Mouse (Mus musculus) heart, embryonic 12.5 days (tissue): ENCODE measurements around the gene Krt17. TPM values are rescaled to one million over a fixed set of nuclear protein-coding genes. Genes with fewer than 3 reads are reported as not detected.

Experiments
- ATAC-seq: fragments of 200-750 bp; cut with Nextera tagmentation; 2 replicates; pipeline ENCODE4 v1.8.0; 2017; ENCODE audit warnings: moderate TSS enrichment, moderate library complexity; ENCODE audit not compliant: insufficient number of reproducible peaks, low FRiP score
- H3K27ac ChIP-seq: fragments of 300-500 bp; sonication (generic); 2 replicates; pipeline ENCODE4 v1.5.1; 2016; ENCODE audit warnings: mild to moderate bottlenecking, moderate library complexity; ENCODE audit not compliant: poor library complexity, severe bottlenecking
- H3K27me3 ChIP-seq: fragments of 300-500 bp; sonication (generic); replicated peaks from 2 replicates; pipeline ENCODE4 v1.6.1; 2016; ENCODE audit warnings: mild to moderate bottlenecking, moderate library complexity
- H3K36me3 ChIP-seq: fragments of 300-500 bp; sonication (generic); 2 replicates; pipeline ENCODE4 v1.6.1; 2016; ENCODE audit warnings: mild to moderate bottlenecking, moderate library complexity
- H3K4me1 ChIP-seq: fragments of 300-500 bp; sonication (generic); replicated peaks from 2 replicates; pipeline ENCODE4 v1.6.1; 2016; ENCODE audit warnings: mild to moderate bottlenecking
- H3K4me2 ChIP-seq: fragments of 300-500 bp; sonication (generic); 2 replicates; pipeline ENCODE4 v1.6.1; 2016; ENCODE audit warnings: mild to moderate bottlenecking, moderate library complexity
- H3K4me3 ChIP-seq: fragments of 300-500 bp; sonication (generic); 2 replicates; pipeline ENCODE4 v1.5.1; 2016; ENCODE audit warnings: mild to moderate bottlenecking
- H3K9ac ChIP-seq: fragments of 300-500 bp; sonication (generic); 2 replicates; pipeline ENCODE4 v1.6.1; 2016; ENCODE audit warnings: mild to moderate bottlenecking, moderate library complexity
- H3K9me3 ChIP-seq: fragments of 300-500 bp; sonication (generic); replicated peaks from 2 replicates; pipeline ENCODE4 v1.6.1; 2016; ENCODE audit warnings: mild to moderate bottlenecking, moderate library complexity
- WGBS: fragments of 180-500 bp; shearing (Covaris S2); methylation state at CpG from one replicate; pipeline ENCODE4 v1.1.7; 2016; 5-methylcytosine and 5-hydroxymethylcytosine counted together
- polyA plus RNA-seq: library from polyadenylated mRNA; unstranded; fragments of >200 nt; fragmentation: Nextera tagmentation; extraction: Ambion mirVana; gene quantifications from 2 replicates; pipeline ENCODE4 v1.2.1, GENCODE M21; 2016

The Krt17 gene
- polyA plus RNA-seq, 1 experiment from 2014 or later = 1.3 TPM

DNA sequence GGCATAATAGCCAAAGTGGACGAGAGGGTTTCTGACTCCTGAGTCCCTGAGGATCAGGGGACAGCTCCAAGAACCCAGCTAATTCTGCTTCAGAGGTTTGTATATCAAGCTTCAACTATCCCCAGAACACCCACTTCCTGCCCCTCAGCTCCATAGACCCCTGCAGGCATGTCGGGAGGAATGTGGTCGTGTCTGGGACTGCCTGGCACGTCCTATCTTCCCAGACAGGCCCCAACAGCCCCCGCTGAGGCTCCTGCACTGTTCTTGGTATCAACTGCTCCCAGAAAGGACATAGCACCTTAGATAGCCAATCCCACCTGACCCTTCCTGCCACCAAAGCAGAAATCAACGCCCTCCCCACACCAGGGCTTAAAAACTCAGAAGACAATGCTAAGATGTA is 52.3 kb downstream of the Krt17 start:
- 22% methylated on average over 6 of the region's 6 CpGs for WGBS
- no peak for ATAC-seq
- Histone ChIP-seq H3K9ac (no peak overlapping the region), H3K27ac (no peak overlapping the region), H3K4me1 (no peaks in the 10 kb centered on the region), H3K36me3 (no peaks in the 10 kb centered on the region), H3K4me3 (no peak overlapping the region), H3K27me3 (0 out of 2 replicates have a peak, but pooled peaks cover 6% of the 10 kb centered on the region), H3K4me2 (no peak overlapping the region), H3K9me3 (no peaks in the 10 kb centered on the region)

DNA sequence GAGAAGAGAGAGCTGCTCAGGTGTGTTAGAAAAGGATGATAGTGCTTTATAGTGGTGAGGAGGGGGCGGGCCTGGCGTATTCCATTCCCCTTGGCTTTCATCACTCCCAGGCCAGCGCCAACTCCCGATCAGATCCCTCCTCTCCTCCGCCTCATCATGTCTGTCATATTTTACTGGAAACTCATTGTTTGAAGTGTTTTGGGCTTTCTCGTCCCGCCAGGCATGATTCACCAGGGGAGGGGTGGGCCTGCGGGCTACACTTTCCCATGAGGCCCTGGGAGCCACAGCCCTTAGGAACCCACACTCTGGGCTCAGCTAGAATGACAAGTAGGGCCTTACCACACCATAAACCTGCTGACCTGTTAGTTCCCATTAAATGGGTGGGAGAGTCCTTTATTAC is 53.3 kb downstream of the Krt17 start, which contains the start of gene Krt14:
Gene Krt14 (minus strand): TSS at position 51 of the 400 bp plus-strand sequence.
- no peak within 1 kb of the TSS for H3K27ac ChIP-seq

More for the DNA sequence above, 53.3 kb downstream of the Krt17 start, which contains the start of gene Krt14:
- Histone ChIP-seq H3K36me3 (no peaks in the 10 kb centered on the region), H3K9ac (no peak within 1 kb of the TSS), H3K4me2 (no peak within 1 kb of the TSS), H3K4me3 (no peak within 1 kb of the TSS), H3K27me3 (0 out of 2 replicates have a peak, but pooled peaks cover 11% of the 10 kb centered on the region), H3K9me3 (no peaks in the 10 kb centered on the region), H3K4me1 (no peaks in the 10 kb centered on the region)
- no peak for ATAC-seq
- 81% methylated on average over 8 of the region's 8 CpGs for WGBS

Other genes starting within 250 kb of the Krt17 start
- gene Krt33a, start 244.8 kb downstream of the Krt17 start, polyA plus RNA-seq = not detected in 2 replicates
- not detected in 2 replicates for gene Krt33b, start 231.2 kb downstream of the Krt17 start, polyA plus RNA-seq
- not detected in 2 replicates for gene Krt34, start 219.5 kb downstream of the Krt17 start, polyA plus RNA-seq
- not detected in 2 replicates for gene Krt31, start 210.5 kb downstream of the Krt17 start, polyA plus RNA-seq
- not detected in 2 replicates for gene Krt32, start 172.8 kb downstream of the Krt17 start, polyA plus RNA-seq
- gene Krt35, start 164.8 kb downstream of the Krt17 start, polyA plus RNA-seq = not detected in 2 replicates
- not detected in 2 replicates for gene Krt36, start 155.4 kb downstream of the Krt17 start, polyA plus RNA-seq
- gene Krt13, start 139.5 kb downstream of the Krt17 start, polyA plus RNA-seq = 0.14 and 0.20 TPM in 2 replicates
- 0.58 and 0.69 TPM in 2 replicates for gene Krt15, start 125.1 kb downstream of the Krt17 start, polyA plus RNA-seq
- gene Krt19, start 112.4 kb downstream of the Krt17 start, polyA plus RNA-seq = 86.8 and 88.0 TPM in 2 replicates
- not detected in 2 replicates for gene Krt9, start 67.8 kb downstream of the Krt17 start, polyA plus RNA-seq
- 1.3 and 2.2 TPM in 2 replicates for gene Krt14, start 53.5 kb downstream of the Krt17 start, polyA plus RNA-seq
- not detected in 2 replicates for gene Krt16, start 12.1 kb downstream of the Krt17 start, polyA plus RNA-seq
- not detected in 2 replicates for gene Krt42, start 8.8 kb upstream of the Krt17 start, polyA plus RNA-seq
- gene Eif1, start 58.9 kb upstream of the Krt17 start, polyA plus RNA-seq = 1,467 and 1,522 TPM in 2 replicates
- gene Gast, start 73.4 kb upstream of the Krt17 start, polyA plus RNA-seq = not detected in 2 replicates
- 11.1 and 12.3 TPM in 2 replicates for gene Hap1, start 95.1 kb upstream of the Krt17 start, polyA plus RNA-seq
- gene Jup, start 136.7 kb upstream of the Krt17 start, polyA plus RNA-seq = 107 and 109 TPM in 2 replicates
- 69.7 and 78.3 TPM in 2 replicates for gene P3h4, start 153.8 kb upstream of the Krt17 start, polyA plus RNA-seq
- gene Fkbp10, start 154.7 kb upstream of the Krt17 start, polyA plus RNA-seq = 114 and 124 TPM in 2 replicates
- gene Nt5c3b, start 180.8 kb upstream of the Krt17 start, polyA plus RNA-seq = 101 and 104 TPM in 2 replicates
- gene Klhl10, start 180.9 kb upstream of the Krt17 start, polyA plus RNA-seq = 0.65 and 0.76 TPM in 2 replicates
- gene Klhl11, start 211.7 kb upstream of the Krt17 start, polyA plus RNA-seq = 9.5 and 9.8 TPM in 2 replicates